Mouse (Mus musculus): ENCODE measurements around the gene Gm21903.

DNA sequence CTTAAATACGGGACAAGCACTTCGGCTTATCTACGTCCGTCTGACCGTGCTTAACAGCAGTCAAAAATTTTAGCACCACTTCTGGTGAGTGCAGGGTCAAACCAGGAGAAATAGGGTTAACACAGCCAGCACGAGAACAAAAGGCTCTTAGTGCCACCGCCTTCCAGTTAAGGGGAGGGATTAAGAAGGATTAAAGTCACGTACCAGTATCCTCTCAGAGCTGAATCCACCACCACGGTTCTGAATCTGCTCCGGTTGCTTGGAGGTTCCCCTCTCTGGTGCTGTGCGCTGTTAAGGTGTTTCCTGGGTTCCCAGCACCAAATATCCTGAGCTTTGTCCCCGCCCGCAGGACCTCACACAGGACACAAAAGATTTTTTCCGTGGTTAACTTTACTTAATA lies 26.0 kb downstream of the Gm21903 start:
- TF ChIP-seq CTCF (IDR thresholded peaks at IDR 0.05; ENCODE audit: low read depth, low read length) (no peak), POLR2A (IDR thresholded peaks at IDR 0.05; ENCODE audit: borderline replicate concordance, low read depth, low read length) (no peak)

All from bone marrow macrophage, adult 2 months (primary cell).